Mouse (Mus musculus) stomach, embryonic 14.5 days (tissue): ENCODE measurements around the gene Gper1. TPM values are rescaled to one million over a fixed set of nuclear protein-coding genes. Genes with fewer than 3 reads are reported as not detected.

Experiments
- ATAC-seq: fragments of 200-750 bp; cut with Nextera tagmentation; 2 replicates; pipeline ENCODE4 v1.8.0; 2017; ENCODE audit warnings: low read depth, moderate TSS enrichment; ENCODE audit not compliant: insufficient number of reproducible peaks, insufficient read depth, low FRiP score
- H3K27ac ChIP-seq: fragments of 300-500 bp; sonication (generic); 2 replicates; pipeline ENCODE4 v1.5.1; 2014; ENCODE audit warnings: mild to moderate bottlenecking, low read length, moderate library complexity, mixed read lengths
- H3K27me3 ChIP-seq: fragments of 300-500 bp; sonication (generic); 2 replicates; pipeline ENCODE4 v1.6.1; 2014; ENCODE audit warnings: low read length, control low read depth, mixed read lengths; ENCODE audit not compliant: control insufficient read depth, insufficient read depth
- H3K36me3 ChIP-seq: fragments of 300-500 bp; sonication (generic); 2 replicates; pipeline ENCODE4 v1.6.1; 2014; ENCODE audit warnings: mild to moderate bottlenecking, control low read depth, low read length, moderate library complexity, mixed read lengths; ENCODE audit not compliant: control insufficient read depth, insufficient read depth
- H3K4me1 ChIP-seq: fragments of 300-500 bp; sonication (generic); 2 replicates; pipeline ENCODE4 v1.6.1; 2014; ENCODE audit warnings: low read length, control low read depth, mixed read lengths; ENCODE audit not compliant: control insufficient read depth, insufficient read depth
- H3K4me2 ChIP-seq: fragments of 300-500 bp; sonication (generic); replicated peaks from 2 replicates; pipeline ENCODE4 v1.6.1; 2014; ENCODE audit warnings: low read depth, low read length, control low read depth
- H3K4me3 ChIP-seq: fragments of 300-500 bp; sonication (generic); 2 replicates; pipeline ENCODE4 v1.5.1; 2014; ENCODE audit warnings: low read depth, low read length, control low read depth
- H3K9ac ChIP-seq: fragments of 300-500 bp; sonication (generic); replicated peaks from 2 replicates; pipeline ENCODE4 v1.6.1; 2014; ENCODE audit warnings: low read depth, mild to moderate bottlenecking, control low read depth, low read length, moderate library complexity, mixed read lengths
- H3K9me3 ChIP-seq: fragments of 300-500 bp; sonication (generic); 2 replicates; pipeline ENCODE4 v1.6.1; 2016; ENCODE audit warnings: low read depth, low read length, control low read depth; ENCODE audit not compliant: control insufficient read depth
- WGBS: fragments of 180-500 bp; shearing (Covaris S2); extraction: QIAGEN DNeasy Blood & Tissue Kit; methylation state at CpG from one replicate; pipeline ENCODE4 v1.1.7; 2014; 5-methylcytosine and 5-hydroxymethylcytosine counted together
- polyA plus RNA-seq: library from polyadenylated mRNA; unstranded; fragments of >200 nt; fragmentation: Nextera tagmentation; extraction: Ambion mirVana; gene quantifications from 2 replicates; pipeline ENCODE4 v1.2.1, GENCODE M21; 2014

The Gper1 gene
- polyA plus RNA-seq, 1 experiment from 2014 or later, result 3.3 TPM

DNA sequence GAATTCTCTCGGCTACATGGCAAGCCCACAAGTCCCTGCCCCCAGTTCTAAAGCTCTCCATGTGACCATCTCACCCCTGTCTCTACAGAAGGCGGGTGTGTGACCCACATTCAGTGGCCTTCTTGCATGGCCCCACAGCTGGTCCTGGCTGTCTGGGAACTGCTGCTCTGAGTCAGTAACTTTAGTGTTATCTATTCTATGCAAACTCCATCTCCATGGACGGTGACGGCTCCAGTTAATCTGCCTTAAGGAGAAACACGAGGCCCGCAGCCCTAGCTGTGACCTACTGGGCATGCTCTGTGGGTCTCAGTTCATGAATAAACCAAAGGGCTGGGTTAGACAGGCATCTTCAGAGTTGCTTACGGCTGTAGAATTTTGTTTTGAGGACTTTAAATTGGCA lies 28.6 kb upstream of the Gper1 start:
- Histone ChIP-seq H3K27me3 (no peaks in the 10 kb centered on the region), H3K4me1 (peaks cover 8% of the 10 kb centered on the region), H3K4me2 (no peak overlapping the region), H3K9ac (no peak overlapping the region), H3K27ac (no peak overlapping the region), H3K4me3 (no peak overlapping the region), H3K9me3 (no peaks in the 10 kb centered on the region), H3K36me3 (no peaks in the 10 kb centered on the region)
- ATAC-seq, result no peak
- 62% methylated on average over 7 of the region's 7 CpGs for WGBS

DNA sequence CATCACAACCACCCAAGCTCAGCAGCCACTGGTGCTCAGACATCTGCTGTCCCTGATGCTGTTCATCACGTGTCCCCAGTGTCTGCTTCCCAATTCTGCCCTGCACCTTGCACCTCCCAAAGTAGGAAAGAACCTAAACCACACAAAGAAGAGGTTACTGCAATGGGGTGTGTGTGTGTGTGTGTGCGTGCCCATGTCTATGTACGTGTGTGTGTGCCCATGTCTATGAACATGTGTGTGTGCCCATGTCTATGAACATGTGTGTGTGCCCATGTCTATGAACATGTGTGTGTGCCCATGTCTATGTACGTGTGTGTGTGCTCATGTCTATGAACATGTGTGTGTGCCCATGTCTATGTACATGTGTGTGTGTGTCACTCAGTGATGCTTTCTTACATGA lies 27.4 kb upstream of the Gper1 start:
- 92% methylated on average over 4 of the region's 4 CpGs for WGBS
- Histone ChIP-seq H3K27ac (no peak overlapping the region), H3K36me3 (no peaks in the 10 kb centered on the region), H3K9me3 (no peaks in the 10 kb centered on the region), H3K4me1 (no peaks in the 10 kb centered on the region), H3K27me3 (no peaks in the 10 kb centered on the region), H3K9ac (no peak overlapping the region), H3K4me2 (no peak overlapping the region), H3K4me3 (no peak overlapping the region)
- ATAC-seq, result no peak

DNA sequence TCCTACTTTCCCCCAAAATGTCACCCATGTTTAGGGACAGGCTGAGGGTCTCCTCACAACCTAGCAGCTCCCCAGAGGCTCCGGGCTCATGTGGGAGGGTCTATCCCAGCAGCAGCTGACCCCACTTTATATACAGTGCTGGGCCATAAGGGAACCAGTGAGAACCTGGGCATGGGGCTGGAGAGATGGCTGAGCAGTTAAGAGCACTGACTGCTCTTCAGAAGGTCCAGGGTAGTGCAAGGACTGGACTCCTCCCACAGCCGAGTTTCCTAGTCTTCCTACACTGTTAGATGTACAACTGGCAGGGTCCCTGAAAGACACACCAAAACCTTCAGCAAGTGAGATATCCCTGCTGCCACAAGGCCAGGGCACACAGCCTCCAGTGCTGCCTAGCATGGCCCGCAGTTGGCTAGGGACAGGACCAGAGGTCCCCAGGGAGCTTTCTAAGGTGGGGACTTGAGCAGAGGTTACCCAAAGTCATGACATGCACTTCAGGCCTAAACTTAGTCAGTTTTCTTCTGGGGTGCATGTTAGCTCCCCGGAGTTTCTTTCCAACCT lies 25.5 kb upstream of the Gper1 start:
- ATAC-seq, result no peak
- no peak overlapping the region for H3K4me2 ChIP-seq
- H3K9me3 ChIP-seq, result no peaks in the 10 kb centered on the region
- H3K9ac ChIP-seq, result no peak overlapping the region
- no peaks in the 10 kb centered on the region for H3K27me3 ChIP-seq
- H3K27ac ChIP-seq, result no peak overlapping the region
- H3K4me1 ChIP-seq, result no peaks in the 10 kb centered on the region
- no peaks in the 10 kb centered on the region for H3K36me3 ChIP-seq
- H3K4me3 ChIP-seq, result no peak overlapping the region
- 88% methylated on average over 4 of the region's 4 CpGs for WGBS

DNA sequence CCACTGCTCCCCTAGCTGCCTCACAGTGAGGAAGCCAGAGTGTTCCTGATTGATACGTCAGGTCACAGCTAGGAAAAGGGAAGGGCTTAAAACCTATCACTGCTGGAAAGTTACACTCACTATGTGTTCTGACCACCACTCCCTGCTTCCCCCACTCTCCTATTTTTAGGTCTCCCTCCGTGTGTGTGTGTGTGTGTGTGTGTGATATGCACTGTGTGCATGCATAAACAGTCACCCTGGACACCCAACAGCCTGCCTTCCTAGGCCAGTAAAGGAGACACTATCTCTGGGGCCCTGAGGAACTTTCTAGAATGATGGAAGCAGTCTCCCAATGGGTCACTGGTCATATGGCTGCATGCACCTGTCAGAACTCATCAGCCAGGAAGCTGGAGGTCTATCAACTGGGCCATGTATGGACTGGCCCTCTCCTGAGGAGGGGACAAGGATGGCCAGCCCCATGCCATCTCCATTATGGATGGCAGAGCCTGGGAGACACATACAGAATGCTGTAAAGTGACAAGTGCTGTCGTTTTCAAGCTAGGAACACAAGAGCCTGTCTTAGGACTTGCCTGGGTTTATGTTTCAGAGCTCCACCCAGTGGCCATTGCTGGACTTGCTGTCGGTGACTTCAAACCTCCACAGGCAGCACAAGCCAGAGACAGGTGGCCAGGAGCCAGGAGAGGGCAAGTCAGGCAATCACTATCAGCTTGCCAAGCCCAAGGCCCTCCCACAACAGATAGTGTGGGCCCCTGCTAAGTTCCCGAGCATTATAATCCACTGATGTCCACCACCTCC lies 24.8 kb upstream of the Gper1 start:
- Histone ChIP-seq H3K27me3 (no peaks in the 10 kb centered on the region), H3K4me1 (no peaks in the 10 kb centered on the region), H3K4me2 (no peak overlapping the region), H3K9me3 (no peaks in the 10 kb centered on the region), H3K4me3 (no peak overlapping the region), H3K27ac (no peak overlapping the region), H3K36me3 (no peaks in the 10 kb centered on the region), H3K9ac (no peak overlapping the region)
- peak; percentile 79 for ATAC-seq
- 41% methylated on average over 5 of the region's 5 CpGs for WGBS

DNA sequence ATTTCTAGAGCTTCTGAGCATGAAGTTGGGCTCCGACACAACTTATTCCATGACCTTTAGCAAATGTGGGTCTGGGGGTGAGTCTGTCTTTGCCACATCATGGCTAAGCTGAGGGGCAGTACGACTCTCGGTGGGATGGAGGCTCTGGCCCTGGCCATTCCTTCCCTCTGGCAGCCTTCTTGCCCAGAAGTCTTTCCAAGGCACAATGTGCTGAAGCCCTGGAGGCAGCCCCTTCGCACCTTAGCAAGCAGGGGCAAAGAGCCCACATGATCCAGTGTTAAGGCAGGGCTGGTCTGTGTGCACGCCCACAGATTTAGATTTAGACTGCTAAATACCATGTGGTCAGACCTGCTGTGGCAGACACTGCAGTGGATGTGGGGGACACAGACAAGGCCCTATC lies 24.2 kb upstream of the Gper1 start:
- Histone ChIP-seq H3K9ac (no peak overlapping the region), H3K4me2 (no peak overlapping the region), H3K9me3 (no peaks in the 10 kb centered on the region), H3K4me1 (no peaks in the 10 kb centered on the region), H3K4me3 (no peak overlapping the region), H3K36me3 (no peaks in the 10 kb centered on the region), H3K27me3 (no peaks in the 10 kb centered on the region), H3K27ac (no peak overlapping the region)
- no peak for ATAC-seq
- WGBS, result 79% methylated on average over 5 of the region's 5 CpGs

DNA sequence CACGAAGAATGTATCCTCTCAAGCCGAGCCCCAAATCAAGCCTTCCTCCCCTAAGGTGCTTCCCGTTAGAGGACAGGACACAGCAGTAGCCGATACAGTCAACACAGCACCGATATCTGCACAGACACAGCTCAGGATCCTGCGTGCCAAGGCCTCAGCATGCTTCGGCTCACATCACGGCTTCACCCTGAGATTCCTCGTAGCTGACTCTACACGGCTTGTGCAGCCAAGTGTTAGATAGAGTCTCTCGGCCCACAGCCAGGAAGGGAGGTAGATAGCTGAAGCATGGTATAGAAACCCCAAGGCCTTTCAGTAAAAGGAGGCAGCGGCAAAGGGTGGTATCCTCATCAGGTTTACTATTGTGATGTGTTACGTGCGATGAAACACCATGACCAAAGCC lies 23.0 kb upstream of the Gper1 start:
- Histone ChIP-seq H3K9me3 (no peaks in the 10 kb centered on the region), H3K9ac (no peak overlapping the region), H3K4me1 (0 out of 2 replicates have a peak, but pooled peaks cover under 1% of the 10 kb centered on the region), H3K27ac (no peak overlapping the region), H3K36me3 (no peaks in the 10 kb centered on the region), H3K27me3 (no peaks in the 10 kb centered on the region), H3K4me3 (no peak overlapping the region), H3K4me2 (no peak overlapping the region)
- 89% methylated on average over 14 of the region's 14 CpGs for WGBS
- no peak for ATAC-seq

DNA sequence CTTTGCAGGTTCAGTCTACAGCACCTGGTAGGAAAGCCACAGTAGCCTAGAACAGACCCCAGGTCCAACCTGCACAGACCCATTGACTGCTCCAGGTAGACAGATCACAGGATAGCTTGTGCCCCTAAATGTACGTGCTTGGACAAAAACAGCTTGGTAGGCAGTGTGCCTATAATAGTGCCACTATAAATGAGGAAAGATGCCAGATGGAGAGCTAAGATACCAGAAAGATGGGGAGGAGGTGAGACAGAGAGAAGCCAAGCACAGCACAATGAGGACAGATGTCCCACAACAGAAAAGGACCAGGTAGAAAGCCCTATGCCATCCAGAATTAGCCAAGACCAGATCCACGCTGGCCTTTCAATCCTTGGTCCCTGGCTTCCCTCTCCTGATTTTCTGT lies 20.8 kb upstream of the Gper1 start:
- no peaks in the 10 kb centered on the region for H3K36me3 ChIP-seq
- ATAC-seq, result no peak
- WGBS, result 93% methylated on average over 2 of the region's 2 CpGs
- H3K4me2 ChIP-seq, result no peak overlapping the region
- H3K9ac ChIP-seq, result no peak overlapping the region
- H3K9me3 ChIP-seq, result no peaks in the 10 kb centered on the region
- no peaks in the 10 kb centered on the region for H3K27me3 ChIP-seq
- no peak overlapping the region for H3K4me3 ChIP-seq
- H3K4me1 ChIP-seq, result 0 out of 2 replicates have a peak, but pooled peaks cover 2% of the 10 kb centered on the region
- no peak overlapping the region for H3K27ac ChIP-seq

DNA sequence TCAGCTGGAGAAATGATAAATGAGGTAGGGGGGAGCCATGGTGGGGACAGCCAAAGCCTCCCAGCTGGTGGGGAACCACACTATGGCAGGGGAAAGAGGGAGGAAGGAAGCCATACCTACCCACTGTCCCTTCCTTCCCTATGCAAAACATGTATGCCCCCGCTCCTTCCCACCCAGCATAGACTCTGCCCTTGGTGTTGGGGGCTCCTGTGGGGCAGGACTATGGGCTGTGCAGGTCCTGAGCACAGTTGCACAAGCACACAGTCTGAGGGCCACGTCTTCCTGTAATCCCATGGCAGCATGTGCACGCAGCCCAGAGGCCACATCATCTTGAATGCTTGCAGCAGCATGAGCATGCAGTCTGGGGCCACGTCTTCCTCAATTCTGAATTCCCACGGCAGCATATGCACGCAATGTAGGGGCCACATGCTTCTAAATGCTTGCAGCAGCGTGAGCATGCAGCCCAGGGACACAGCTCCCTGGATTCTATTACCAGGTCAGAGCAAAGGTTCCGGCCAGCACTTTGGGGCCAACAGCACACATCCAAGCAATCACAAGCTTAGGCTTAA lies 19.2 kb upstream of the Gper1 start:
- H3K9ac ChIP-seq, result no peak overlapping the region
- WGBS, result 84% methylated on average over 8 of the region's 8 CpGs
- H3K36me3 ChIP-seq, result no peaks in the 10 kb centered on the region
- no peaks in the 10 kb centered on the region for H3K27me3 ChIP-seq
- no peak overlapping the region for H3K27ac ChIP-seq
- no peak for ATAC-seq
- 0 out of 2 replicates have a peak, but pooled peaks cover 2% of the 10 kb centered on the region for H3K4me1 ChIP-seq
- no peaks in the 10 kb centered on the region for H3K9me3 ChIP-seq
- no peak overlapping the region for H3K4me3 ChIP-seq
- H3K4me2 ChIP-seq, result no peak overlapping the region
